Mouse (Mus musculus) hindlimb bud, embryonic 11.5 days (tissue): Measurements from ENCODE around the gene Tle3.

Experiments used
- DNase-seq: peaks from one replicate; pipeline ENCODE4 v3.0.0-alpha.2; 2012; ENCODE audit warnings: low read depth, low spot score; ENCODE audit errors: extremely low spot score

Tle3 gene

GRCm38 (mm10) chr9:61371755-61372509 is at the start of gene Tle3:
Gene Tle3 (plus strand): TSS chr9:61372366.
- DNase-seq: peak; percentile 99

DNA sequence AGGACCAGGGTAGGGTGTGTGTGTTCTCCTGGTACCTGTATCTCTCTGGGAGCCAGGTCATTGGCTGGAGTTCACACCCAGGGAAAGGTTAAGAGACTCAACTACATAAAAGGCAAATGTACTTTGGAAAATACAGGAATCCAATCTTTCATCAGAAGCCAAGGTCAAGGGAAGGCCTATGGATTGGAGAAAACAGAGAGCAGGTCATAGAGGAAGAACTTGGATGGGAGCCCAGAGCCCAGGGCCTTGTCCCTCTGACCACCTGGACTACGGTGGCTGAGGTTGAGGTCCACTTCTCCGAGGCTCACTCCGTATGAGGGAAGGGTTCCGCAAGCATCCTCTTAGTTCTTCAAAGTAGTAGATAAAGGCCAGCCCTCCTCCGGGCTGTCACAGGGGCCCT is 48.9 kb upstream of the Tle3 start:
- no peak for DNase-seq

- DNase-seq: no peak
These were observed 48.3 kb upstream of the Tle3 start for GRCm38 (mm10) chr9:61323879-61324278.

GRCm38 (mm10) chr9:61324354-61324753 is 47.8 kb upstream of the Tle3 start:
- DNase-seq: no peak

- no peak for DNase-seq
These were observed 47.2 kb upstream of the Tle3 start for GRCm38 (mm10) chr9:61325012-61325411.

GRCm38 (mm10) chr9:61325931-61326351 is 46.2 kb upstream of the Tle3 start:
- no peak for DNase-seq

DNA sequence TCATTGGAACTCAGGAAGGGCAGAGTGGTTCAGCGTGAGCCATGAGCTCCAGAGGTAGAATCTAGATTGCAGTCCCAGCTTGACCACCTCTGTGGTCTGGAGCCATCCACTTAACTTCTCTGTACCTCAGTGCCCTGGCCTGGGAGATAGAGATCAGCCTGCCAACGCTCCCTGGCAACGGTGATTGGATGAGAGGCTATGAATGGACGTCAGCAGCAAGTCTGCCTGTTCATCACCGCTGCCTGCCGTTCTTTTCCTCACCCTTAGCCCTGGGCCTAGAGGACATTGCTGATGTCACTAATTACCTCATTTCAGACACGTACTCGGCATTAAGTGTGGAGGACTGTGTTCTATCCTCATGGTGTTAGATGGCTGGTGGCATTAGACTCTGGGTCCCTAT is 45.2 kb upstream of the Tle3 start:
- no peak for DNase-seq

GRCm38 (mm10) chr9:61328173-61328572 is 44.0 kb upstream of the Tle3 start:
- no peak for DNase-seq

GRCm38 (mm10) chr9:61330747-61331146 is 41.4 kb upstream of the Tle3 start:
- no peak for DNase-seq

- no peak for DNase-seq
These were observed 39.8 kb upstream of the Tle3 start for GRCm38 (mm10) chr9:61332226-61332936.

- no peak for DNase-seq
These were observed 36.0 kb upstream of the Tle3 start for GRCm38 (mm10) chr9:61336179-61336578.

DNA sequence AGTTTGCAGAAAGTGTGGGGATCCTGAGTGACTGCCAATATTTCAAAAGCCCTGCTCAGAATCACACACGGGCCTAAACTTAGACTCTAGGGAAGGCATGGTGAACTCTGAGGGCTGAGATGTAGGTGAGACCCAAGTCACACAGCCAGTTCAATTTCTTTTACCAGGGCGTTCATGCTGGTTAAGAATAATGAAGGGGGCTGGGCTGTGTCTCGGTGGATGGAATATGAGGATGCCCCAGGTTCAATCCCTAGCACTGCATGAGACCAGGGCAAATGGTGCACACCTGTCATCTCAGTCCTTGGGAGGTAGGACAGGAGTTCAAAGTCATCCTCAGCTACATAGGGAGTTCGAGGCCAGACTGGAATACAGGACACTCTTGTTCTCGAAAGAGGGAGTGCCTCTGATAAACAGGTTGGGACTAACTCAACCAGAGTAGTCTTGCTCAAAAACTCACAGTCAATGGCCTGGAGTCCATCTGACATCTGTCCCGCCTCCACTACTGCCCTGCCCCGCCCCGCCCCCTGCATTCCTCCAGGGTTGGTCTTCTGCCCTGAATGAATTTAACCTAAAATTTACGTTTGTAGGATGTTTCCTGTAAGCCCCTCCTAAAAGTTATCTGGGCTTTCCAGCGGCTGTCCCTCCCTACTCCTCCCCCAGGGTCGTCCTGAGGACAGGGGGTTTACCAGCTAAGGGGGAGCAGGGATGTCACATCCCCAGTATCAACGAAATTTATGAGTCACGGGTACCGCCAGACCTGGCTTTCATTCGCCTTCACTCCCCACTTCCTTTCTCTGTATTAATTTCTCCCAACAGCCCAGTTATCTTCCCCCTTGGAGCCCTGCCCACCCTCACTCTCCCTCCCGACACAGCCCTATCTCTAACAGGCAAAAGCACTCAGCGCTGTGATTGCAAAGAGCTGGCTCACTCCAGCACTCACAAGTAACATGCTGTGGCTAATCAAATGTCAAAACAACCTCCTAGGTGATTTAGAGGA is 35.3 kb upstream of the Tle3 start:
- no peak for DNase-seq

- DNase-seq: no peak
These were observed 34.5 kb upstream of the Tle3 start for GRCm38 (mm10) chr9:61337665-61338064.

GRCm38 (mm10) chr9:61339311-61339710 is 32.9 kb upstream of the Tle3 start:
- no peak for DNase-seq

- DNase-seq: no peak
These were observed 31.8 kb upstream of the Tle3 start for GRCm38 (mm10) chr9:61340333-61340732.

GRCm38 (mm10) chr9:61342297-61342696 is 29.9 kb upstream of the Tle3 start:
- DNase-seq: no peak

DNA sequence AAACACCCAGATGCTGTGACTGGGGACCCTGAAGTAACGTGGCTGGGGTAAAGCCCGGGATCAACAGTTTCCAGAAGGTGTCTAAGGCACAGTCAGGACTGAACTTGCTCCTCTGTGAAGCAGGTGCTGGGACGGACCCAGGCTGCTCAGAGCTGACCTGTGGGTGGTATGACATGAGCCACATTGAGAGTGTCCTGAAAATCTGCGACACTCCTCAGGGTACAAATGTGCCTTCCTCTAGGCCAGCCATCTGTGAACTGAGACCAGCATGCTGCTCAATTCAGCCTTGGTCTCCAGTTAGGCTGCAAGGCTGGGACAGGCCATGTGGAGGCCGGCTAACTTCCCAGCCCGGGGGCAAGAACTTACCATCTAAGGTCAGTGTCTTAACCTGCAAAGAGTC is 27.5 kb upstream of the Tle3 start:
- DNase-seq: no peak

- no peak for DNase-seq
These were observed 25.2 kb upstream of the Tle3 start for GRCm38 (mm10) chr9:61347011-61347410.

GRCm38 (mm10) chr9:61348036-61348435 is 24.1 kb upstream of the Tle3 start:
- no peak for DNase-seq

- DNase-seq: no peak
These were observed 23.6 kb upstream of the Tle3 start for GRCm38 (mm10) chr9:61348616-61349015.

- no peak for DNase-seq
These were observed 22.5 kb upstream of the Tle3 start for GRCm38 (mm10) chr9:61349697-61350096.
